Mouse (Mus musculus) myocyte (in vitro differentiated cells): Measurements from ENCODE around the gene Gm9964. TPM values are rescaled to one million over a fixed set of nuclear protein-coding genes. Genes with fewer than 3 reads are reported as not detected.
"Not testable (repeated sequence)": the region's sequence is repeated elsewhere in the genome, so short reads cannot be mapped to it uniquely, and the experiment has no call there.

Source experiments
- H3K27me3 ChIP-seq: one replicate; pipeline ENCODE4 v1.6.1; 2011; ENCODE audit not compliant: control insufficient read depth, insufficient read depth, insufficient read length
- H3K36me3 ChIP-seq: one replicate; pipeline ENCODE4 v1.6.1; 2011; ENCODE audit not compliant: control insufficient read depth, insufficient read depth
- H3K4me2 ChIP-seq: one replicate; pipeline ENCODE4 v1.6.1; 2011; ENCODE audit warnings: low read depth, control low read depth
- H3K4me3 ChIP-seq: one replicate; pipeline ENCODE4 v1.5.1; 2011; ENCODE audit warnings: mild to moderate bottlenecking, control low read depth, moderate library complexity
- H3K79me2 ChIP-seq: one replicate; pipeline ENCODE4 v1.6.1; 2011; ENCODE audit not compliant: control insufficient read depth, insufficient read depth
- H3ac ChIP-seq: one replicate; pipeline ENCODE4 v1.6.1; 2011; ENCODE audit not compliant: control insufficient read depth, insufficient read length
- CEBPB ChIP-seq: IDR thresholded peaks from 2 replicates; pipeline ENCODE4 v1.6.1; 2011; ENCODE audit warnings: mild to moderate bottlenecking, moderate library complexity; ENCODE audit not compliant: poor library complexity, insufficient read depth, severe bottlenecking
- E2F4 ChIP-seq: IDR thresholded peaks from one replicate; pipeline ENCODE4 v1.6.1; 2011; ENCODE audit warnings: mild to moderate bottlenecking, control low read depth, moderate library complexity; ENCODE audit not compliant: insufficient read depth
- MAX ChIP-seq: IDR thresholded peaks from one replicate; pipeline ENCODE4 v1.6.1; 2011; ENCODE audit warnings: low read depth, mild to moderate bottlenecking, control low read depth
- MYOD1 ChIP-seq, 3 experiments: IDR thresholded peaks; one replicate each; pipeline ENCODE4 v1.6.1; 2011; ENCODE audit warnings: control low read depth in 2 of 3, low read depth in 2 of 3, mild to moderate bottlenecking in 2 of 3, moderate library complexity in 1 of 3; ENCODE audit not compliant: insufficient read length in 2 of 3, control insufficient read depth in 1 of 3
- MYOG ChIP-seq, 3 experiments: IDR thresholded peaks; one replicate each; pipeline ENCODE4 v1.6.1; 2011; ENCODE audit warnings: control low read depth in 2 of 3, low read depth in 2 of 3, mild to moderate bottlenecking in 2 of 3; ENCODE audit not compliant: insufficient read length in 2 of 3, control insufficient read depth in 1 of 3, insufficient read depth in 1 of 3
- POLR2A ChIP-seq: IDR thresholded peaks from one replicate; pipeline ENCODE4 v1.6.1; 2011; ENCODE audit warnings: low read depth, mild to moderate bottlenecking, control low read depth, moderate library complexity; ENCODE audit not compliant: insufficient read length
- POLR2AphosphoS2 ChIP-seq: IDR thresholded peaks from one replicate; pipeline ENCODE4 v1.6.1; 2011; ENCODE audit warnings: low read depth, control low read depth; ENCODE audit not compliant: insufficient read length
- REST ChIP-seq: IDR thresholded peaks from one replicate; pipeline ENCODE4 v1.6.1; 2011; ENCODE audit warnings: mild to moderate bottlenecking, control low read depth, moderate library complexity; ENCODE audit not compliant: insufficient read depth, insufficient read length
- SRF ChIP-seq: IDR thresholded peaks from one replicate; pipeline ENCODE4 v1.6.1; 2011; ENCODE audit warnings: low read depth; ENCODE audit not compliant: control insufficient read depth, insufficient read length
- TCF12 ChIP-seq: IDR thresholded peaks from one replicate; pipeline ENCODE4 v1.6.1; 2011; ENCODE audit warnings: mild to moderate bottlenecking, control low read depth; ENCODE audit not compliant: poor library complexity, insufficient read depth, severe bottlenecking
- TCF3 ChIP-seq: IDR thresholded peaks from one replicate; pipeline ENCODE4 v1.6.1; 2011; ENCODE audit warnings: low read depth, control low read depth; ENCODE audit not compliant: insufficient read length
- USF1 ChIP-seq: IDR thresholded peaks from one replicate; pipeline ENCODE4 v1.6.1; 2011; ENCODE audit warnings: low read depth, mild to moderate bottlenecking, control low read depth, moderate library complexity
- polyA plus RNA-seq: library from polyadenylated mRNA; unstranded; fragments of >200 nt; fragmentation: generic; extraction: Trizol; gene quantifications from one replicate; pipeline ENCODE4 v1.2.1, GENCODE M21; 2012; ENCODE audit warnings: missing spikeins

The Gm9964 gene
- polyA plus RNA-seq, 1 experiment = not detected

DNA sequence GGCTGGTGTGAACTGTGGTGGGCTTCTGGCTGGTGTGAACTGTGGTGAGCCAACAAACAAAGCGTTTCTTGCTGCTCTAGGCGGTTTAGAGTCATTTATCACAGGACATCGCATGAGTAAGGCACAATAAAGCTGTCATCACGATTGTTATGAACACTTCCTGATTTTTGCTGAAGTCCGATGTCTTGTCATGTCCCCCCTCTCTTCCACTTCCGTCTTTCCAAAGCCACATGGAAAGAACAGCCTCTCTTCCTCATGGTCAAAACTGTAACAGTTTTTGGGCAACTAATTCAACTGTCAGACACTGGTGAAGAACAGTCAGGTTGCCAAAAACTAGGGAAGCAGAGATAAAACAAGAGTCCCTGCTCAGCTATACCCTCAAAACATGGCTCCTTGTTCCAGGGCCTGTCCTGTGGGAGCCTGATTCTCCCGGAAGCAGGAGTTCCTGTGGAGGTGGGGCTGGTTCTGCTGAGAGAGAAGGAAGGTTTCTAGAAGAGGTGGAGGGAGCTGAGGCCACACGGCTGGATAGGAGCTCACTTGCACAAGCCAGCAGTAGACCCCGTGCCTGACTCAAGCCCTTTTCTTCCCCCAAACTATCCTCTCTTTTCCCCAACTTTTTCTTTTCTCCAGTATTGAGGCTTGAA lies 9.1 kb upstream of the Gm9964 start:
- peak overlapping the region; percentile 79 for H3K4me2 ChIP-seq
- H3ac ChIP-seq = no peak overlapping the region
- no peaks in the 10 kb centered on the region for H3K27me3 ChIP-seq
- TF ChIP-seq E2F4 (no peak), MYOG (IDR thresholded peaks at IDR 0.05; ENCODE audit: control insufficient read depth in 1 of 3, insufficient read depth in 1 of 3, insufficient read length in 2 of 3, low read depth in 2 of 3) (no peak), SRF (no peak), MYOD1 (IDR thresholded peaks at IDR 0.05; ENCODE audit: control insufficient read depth in 1 of 3, insufficient read length in 2 of 3, low read depth in 2 of 3) (no peak), CEBPB (no peak)
- H3K79me2 ChIP-seq = no peaks in the 10 kb centered on the region
- no peak overlapping the region for H3K4me3 ChIP-seq
- no peaks in the 10 kb centered on the region for H3K36me3 ChIP-seq

DNA sequence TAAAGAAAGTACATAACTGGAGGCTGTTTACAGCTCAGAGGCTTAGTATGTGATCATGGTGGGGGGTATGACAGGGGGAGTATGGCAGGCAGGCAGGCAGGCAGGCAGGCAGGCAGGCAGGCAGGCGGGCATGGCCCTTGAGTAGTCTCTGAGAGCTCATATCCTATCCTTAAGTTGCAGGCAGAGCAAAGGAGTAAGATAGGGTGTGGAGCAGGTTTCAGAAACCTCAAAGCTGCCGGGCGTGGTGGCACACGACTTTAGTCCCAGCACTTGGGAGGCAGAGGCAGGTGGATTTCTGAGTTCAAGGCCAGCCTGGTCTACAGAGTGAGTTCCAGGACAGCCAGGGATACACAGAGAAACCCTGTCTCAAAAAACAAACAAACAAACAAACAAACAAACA lies 7.5 kb upstream of the Gm9964 start:
- not testable (repeated sequence) for H3K4me2 ChIP-seq, H3ac ChIP-seq, H3K4me3 ChIP-seq, H3K27me3 ChIP-seq, H3K36me3 ChIP-seq, H3K79me2 ChIP-seq

DNA sequence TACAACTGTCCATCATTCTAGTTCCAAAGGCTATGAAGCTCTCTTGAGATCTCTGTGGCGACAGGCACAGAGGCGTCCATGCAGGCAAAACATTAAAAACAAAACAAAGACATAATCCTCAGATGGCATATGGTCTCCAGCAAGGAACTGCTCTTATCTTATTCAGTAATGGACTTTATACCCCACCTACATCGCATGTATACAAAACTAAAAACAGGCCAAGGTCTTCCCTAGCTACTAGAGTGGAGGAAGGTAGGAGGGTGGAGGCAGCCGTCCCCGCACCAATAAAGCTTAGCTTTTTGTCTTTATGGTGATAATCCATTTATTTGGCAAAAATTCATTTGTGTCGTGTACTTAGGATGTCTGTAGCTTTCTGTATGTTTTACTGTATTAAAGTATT lies 6.4 kb upstream of the Gm9964 start:
- H3K4me2 ChIP-seq = no peak overlapping the region
- H3ac ChIP-seq = no peak overlapping the region
- H3K27me3 ChIP-seq = no peaks in the 10 kb centered on the region
- TF ChIP-seq TCF12 (no peak), TCF3 (no peak), POLR2A (no peak)
- H3K36me3 ChIP-seq = no peaks in the 10 kb centered on the region
- no peak overlapping the region for H3K4me3 ChIP-seq
- no peaks in the 10 kb centered on the region for H3K79me2 ChIP-seq

DNA sequence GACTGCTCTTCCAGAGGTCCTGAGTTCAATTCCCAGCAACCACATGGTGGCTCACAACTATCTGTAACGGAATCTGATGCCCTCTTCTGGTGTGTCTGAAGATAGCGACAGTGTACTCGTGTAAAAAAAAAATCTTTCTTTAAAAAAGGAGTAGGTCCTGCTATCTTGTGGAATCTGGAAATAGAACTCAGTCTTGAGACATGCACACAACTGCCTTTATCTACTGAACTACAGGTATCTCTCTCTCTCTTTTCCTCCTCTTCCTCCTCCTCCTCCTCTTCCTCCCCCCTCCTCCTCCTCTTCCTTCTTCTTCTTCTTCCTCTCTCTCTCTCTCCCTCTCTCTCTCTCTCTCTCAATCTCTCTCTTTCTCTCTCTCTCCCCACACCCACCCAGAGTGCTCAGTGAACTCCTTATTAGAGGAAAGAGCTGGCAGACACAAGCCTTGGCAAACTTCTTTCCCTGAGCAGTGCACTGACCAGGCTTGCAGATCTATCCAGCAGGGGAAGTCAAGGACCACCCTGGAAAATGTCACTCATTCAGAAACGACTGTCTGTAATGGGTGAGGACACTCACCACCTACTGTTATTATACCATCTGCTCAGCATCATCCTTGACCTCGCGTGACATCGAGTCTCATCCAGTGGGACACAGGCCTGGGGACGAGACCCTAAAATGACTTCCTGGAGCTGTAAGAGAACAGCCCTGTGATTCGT lies 3.2 kb upstream of the Gm9964 start:
- Histone ChIP-seq H3K79me2 (no peaks in the 10 kb centered on the region), H3K4me3 (no peak overlapping the region), H3K4me2 (no peak overlapping the region), H3ac (no peak overlapping the region), H3K36me3 (no peaks in the 10 kb centered on the region), H3K27me3 (no peaks in the 10 kb centered on the region)
- TF ChIP-seq CEBPB (no peak), MYOG (IDR thresholded peaks at IDR 0.05; ENCODE audit: control insufficient read depth in 1 of 3, insufficient read depth in 1 of 3, insufficient read length in 2 of 3, low read depth in 2 of 3) (no peak), REST (no peak), MYOD1 (IDR thresholded peaks at IDR 0.05; ENCODE audit: control insufficient read depth in 1 of 3, insufficient read length in 2 of 3, low read depth in 2 of 3) (no peak), POLR2AphosphoS2 (no peak), SRF (no peak), POLR2A (no peak), TCF3 (no peak), MAX (no peak), USF1 (no peak), TCF12 (no peak), E2F4 (no peak)

DNA sequence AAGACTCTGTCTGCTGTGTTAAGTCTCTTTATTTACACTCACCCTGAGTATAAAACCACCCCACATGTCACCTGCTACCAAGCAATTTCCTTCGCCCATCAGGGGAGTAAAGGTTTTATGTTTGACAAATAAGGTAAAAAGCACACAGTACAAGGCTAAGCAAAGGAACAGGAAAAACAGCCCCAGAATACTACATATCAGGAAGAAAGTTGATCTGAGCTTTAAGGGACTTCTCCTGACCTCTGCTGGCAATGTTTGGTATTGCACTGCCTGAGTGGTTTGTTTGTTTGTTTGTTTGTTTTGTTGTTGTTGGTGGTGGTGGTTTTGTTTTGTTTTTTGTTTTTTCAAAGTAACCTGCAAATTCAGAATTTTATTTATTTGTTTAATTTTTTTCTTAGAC lies 539 bp downstream of the Gm9964 start:
- no peak for TF ChIP-seq MYOG (IDR thresholded peaks at IDR 0.05; ENCODE audit: control insufficient read depth in 1 of 3, insufficient read depth in 1 of 3, insufficient read length in 2 of 3, low read depth in 2 of 3)
- H3K79me2 ChIP-seq = no peaks in the 10 kb centered on the region
- H3ac ChIP-seq = no peak overlapping the region
- H3K27me3 ChIP-seq = no peaks in the 10 kb centered on the region
- H3K4me3 ChIP-seq = no peak overlapping the region
- no peaks in the 10 kb centered on the region for H3K36me3 ChIP-seq
- H3K4me2 ChIP-seq = no peak overlapping the region

DNA sequence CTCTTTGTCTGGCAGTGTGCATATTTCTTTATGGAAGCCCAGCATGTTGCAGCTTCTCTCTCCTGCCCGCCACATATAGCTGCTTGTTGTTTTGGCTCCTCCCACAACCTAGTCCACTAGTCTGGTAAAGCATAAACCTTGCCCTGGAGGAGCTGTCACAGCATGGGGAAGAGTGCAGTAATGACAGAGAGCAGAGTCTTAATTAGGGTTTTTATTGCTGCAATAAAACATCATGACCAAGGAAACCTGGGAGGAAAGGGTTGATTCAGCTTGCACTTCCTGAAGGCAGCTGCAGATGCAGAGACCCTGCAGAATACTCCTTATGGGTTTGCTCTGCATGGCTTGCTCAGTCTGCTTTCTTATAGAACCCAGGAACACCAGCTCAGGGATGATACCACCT lies 2.7 kb downstream of the Gm9964 start:
- Histone ChIP-seq H3K4me2 (no peak overlapping the region), H3ac (no peak overlapping the region), H3K36me3 (no peaks in the 10 kb centered on the region), H3K4me3 (no peak overlapping the region), H3K79me2 (no peaks in the 10 kb centered on the region), H3K27me3 (no peaks in the 10 kb centered on the region)
- TF ChIP-seq E2F4 (no peak), REST (no peak), USF1 (no peak), MYOG (IDR thresholded peaks at IDR 0.05; ENCODE audit: control insufficient read depth in 1 of 3, insufficient read depth in 1 of 3, insufficient read length in 2 of 3, low read depth in 2 of 3) (no peak), POLR2A (no peak), MYOD1 (IDR thresholded peaks at IDR 0.05; ENCODE audit: control insufficient read depth in 1 of 3, insufficient read length in 2 of 3, low read depth in 2 of 3) (no peak), SRF (no peak), POLR2AphosphoS2 (no peak), MAX (no peak), TCF12 (no peak), CEBPB (no peak), TCF3 (no peak)
